ENCODE assay signal across 9 mouse cellular contexts in the genomic region with DNA sequence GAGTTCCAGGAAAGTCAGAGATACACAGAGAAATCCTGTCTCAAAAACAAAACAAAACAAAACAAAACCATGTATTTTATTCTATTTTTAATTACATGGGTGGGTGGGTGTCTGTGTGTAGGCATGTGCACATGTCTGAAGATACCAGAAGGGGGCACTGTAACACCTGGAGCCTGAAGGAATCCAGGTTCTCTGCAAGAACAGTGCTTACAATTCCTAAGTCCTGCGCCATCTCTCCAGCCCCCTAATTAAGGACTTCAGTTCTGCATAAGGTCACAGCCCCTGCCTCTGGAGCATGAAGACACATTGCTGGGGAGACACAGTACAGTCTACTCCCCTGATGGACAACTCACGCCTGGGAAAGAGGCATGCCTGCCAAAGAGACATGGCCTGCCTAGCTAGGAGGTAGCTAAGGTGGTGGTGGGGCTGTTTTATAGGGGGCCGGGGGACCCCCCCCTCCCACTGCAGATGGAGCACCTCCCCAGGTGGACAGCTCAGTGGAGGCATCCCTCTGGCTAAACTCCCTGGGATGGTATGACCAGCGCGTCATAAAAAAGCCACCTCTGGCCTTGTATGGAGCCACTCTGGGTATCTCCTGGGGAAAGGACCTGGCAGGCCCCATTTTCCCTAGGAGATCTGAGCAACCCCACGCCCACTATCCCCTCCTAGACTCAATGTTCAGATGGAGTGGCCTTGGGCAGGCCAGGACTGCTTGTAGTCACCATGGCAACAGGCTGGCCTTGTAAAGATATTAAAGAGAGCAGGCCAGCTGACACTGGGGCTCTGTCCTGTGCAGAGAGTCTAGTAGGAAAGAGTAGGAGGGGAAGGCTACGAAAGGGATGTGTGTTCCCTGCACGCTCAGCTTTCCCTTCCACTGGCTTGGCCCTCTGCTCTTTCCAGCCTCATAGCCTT. TPM values are rescaled to one million over a fixed set of nuclear protein-coding genes. Genes with fewer than 3 reads are reported as not detected.
DNase-seq lines count a peak whose midpoint lies in the region; ATAC-seq and TF ChIP-seq lines count a peak whose summit lies in the region.
"Had no signal": no experiment of that assay in that cellular context is flagged by ENCODE, and none has a peak within 500 bp of the region (broad histone marks: within the 10 kb centered on the region; RNA-seq: fewer than 3 reads in every experiment).

No protein-coding gene starts in this region.

- intact Hi-C loops in heart, postnatal 36 days (cut with DNase I), result loop anchor here (2.0 kb wide), 1 partner anchor 87 kb away; no protein-coding TSS in a partner anchor

- TF ChIP-seq POLR2A in cortical plate, adult 2 months (IDR thresholded peaks at IDR 0.05; ENCODE audit: extremely low read depth, insufficient read depth, low read length), result no peak

- in situ Hi-C loops in ES-E14 (cut with MboI; ENCODE audit: low sequenced_read_pairs in 2 of 2, unreplicated experiment in 2 of 2), result no loop called here

- no peak overlapping the region for H3K4me3 ChIP-seq in heart, embryonic 13.5 days
- H3K4me3 ChIP-seq in ES-E14 (ENCODE audit: insufficient read depth in 1 of 2, low read depth in 1 of 2, low read length in 2 of 2, poor library complexity in 1 of 2, severe bottlenecking in 1 of 2), result no peak overlapping the region
- H3K4me3 ChIP-seq in cortical plate, adult 2 months (ENCODE audit: insufficient read depth, low read length), result no peak overlapping the region
- no peak overlapping the region for H3K4me3 ChIP-seq in hindbrain, embryonic 16.5 days (ENCODE audit: low read length)
- no peak overlapping the region for H3K4me3 ChIP-seq in liver, embryonic 15.5 days (replicated peaks)
- no peak overlapping the region for H3K4me3 ChIP-seq in neural tube, embryonic 14.5 days (ENCODE audit: low read depth, low read length)
- H3K4me3 ChIP-seq: embryonic facial prominence, embryonic 12.5 days had no signal

- peak; percentile 77 for TF ChIP-seq CTCF in cortical plate, adult 2 months (IDR thresholded peaks at IDR 0.05; ENCODE audit: extremely low read depth, insufficient read depth, low read length)

- no peak overlapping the region; the same call in 1 of the 2 replicates for H3K27ac ChIP-seq in heart, embryonic 13.5 days (replicated peaks)
- H3K27ac ChIP-seq in ES-E14 (ENCODE audit: insufficient read depth, low read depth, low read length, poor library complexity, severe bottlenecking), result no peak overlapping the region
- peak overlapping the region; percentile 73; the same call in 1 of the 2 replicates for H3K27ac ChIP-seq in cortical plate, adult 2 months (ENCODE audit: insufficient read depth, low read length)
- peak overlapping the region; percentile 13; the same call in 1 of the 2 replicates for H3K27ac ChIP-seq in hindbrain, embryonic 16.5 days (ENCODE audit: low read depth, low read length)
- peak overlapping the region; percentile 90 for H3K27ac ChIP-seq in liver, embryonic 15.5 days (replicated peaks)
- peak overlapping the region; percentile 34; the same call in 1 of the 2 replicates for H3K27ac ChIP-seq in neural tube, embryonic 14.5 days (ENCODE audit: low read depth, low read length)
- H3K27ac ChIP-seq: embryonic facial prominence, embryonic 12.5 days had no signal

- ATAC-seq in heart, embryonic 13.5 days (ENCODE audit: extremely low read depth, insufficient number of reproducible peaks, low FRiP score, low TSS enrichment), result no peak
- peak; percentile 79 for ATAC-seq in hindbrain, embryonic 16.5 days
- ATAC-seq in liver, embryonic 15.5 days (ENCODE audit: insufficient read depth), result no peak
- ATAC-seq in neural tube, embryonic 14.5 days (ENCODE audit: low read depth), result peak; percentile 79

- WGBS in heart, embryonic 13.5 days, result 70% methylated on average over 8 of the region's 8 CpGs
- WGBS in hindbrain, embryonic 16.5 days, result 60% methylated on average over 8 of the region's 8 CpGs
- 71% methylated on average over 8 of the region's 8 CpGs for WGBS in liver, embryonic 15.5 days (ENCODE audit: insufficient replicate concordance)
- WGBS in neural tube, embryonic 14.5 days, result 65% methylated on average over 8 of the region's 8 CpGs

- peaks cover 10% of the 10 kb centered on the region; the same call in 1 of the 2 replicates for H3K36me3 ChIP-seq in heart, embryonic 13.5 days
- no peaks in the 10 kb centered on the region for H3K36me3 ChIP-seq in ES-E14 (ENCODE audit: control insufficient read depth, insufficient read depth, low read length, poor library complexity, severe bottlenecking)
- no peaks in the 10 kb centered on the region for H3K36me3 ChIP-seq in hindbrain, embryonic 16.5 days (ENCODE audit: control insufficient read depth, insufficient read depth, low read length)
- no peaks in the 10 kb centered on the region for H3K36me3 ChIP-seq in liver, embryonic 15.5 days (replicated peaks)
- peaks cover 6% of the 10 kb centered on the region; the same call in 1 of the 2 replicates for H3K36me3 ChIP-seq in neural tube, embryonic 14.5 days (ENCODE audit: control insufficient read depth, insufficient read depth, low read length)

- H3K9me3 ChIP-seq in heart, embryonic 13.5 days, result no peaks in the 10 kb centered on the region
- H3K9me3 ChIP-seq in ES-E14 (ENCODE audit: control insufficient read depth, insufficient read depth, low read depth, low read length), result no peaks in the 10 kb centered on the region
- no peaks in the 10 kb centered on the region for H3K9me3 ChIP-seq in hindbrain, embryonic 16.5 days (ENCODE audit: control insufficient read depth, low read length)
- no peaks in the 10 kb centered on the region for H3K9me3 ChIP-seq in liver, embryonic 15.5 days (replicated peaks)
- no peaks in the 10 kb centered on the region for H3K9me3 ChIP-seq in neural tube, embryonic 14.5 days (ENCODE audit: control insufficient read depth, low read length)
- H3K9me3 ChIP-seq: embryonic facial prominence, embryonic 12.5 days had no signal

- no peak overlapping the region; the same call in 1 of the 2 replicates for H3K9ac ChIP-seq in heart, embryonic 13.5 days
- H3K9ac ChIP-seq in ES-E14 (ENCODE audit: insufficient read depth, low read depth, low read length, poor library complexity, severe bottlenecking), result no peak overlapping the region
- H3K9ac ChIP-seq in hindbrain, embryonic 16.5 days (ENCODE audit: low read depth, low read length), result no peak overlapping the region
- H3K9ac ChIP-seq in liver, embryonic 15.5 days, result no peak overlapping the region
- no peak overlapping the region for H3K9ac ChIP-seq in neural tube, embryonic 14.5 days (replicated peaks; ENCODE audit: low read depth, low read length)
- H3K9ac ChIP-seq: embryonic facial prominence, embryonic 12.5 days had no signal

- no peaks in the 10 kb centered on the region; the same call in 1 of the 2 replicates for H3K27me3 ChIP-seq in heart, embryonic 13.5 days (replicated peaks)
- H3K27me3 ChIP-seq in hindbrain, embryonic 16.5 days (replicated peaks; ENCODE audit: control insufficient read depth, insufficient read depth, low read length), result no peaks in the 10 kb centered on the region
- no peaks in the 10 kb centered on the region for H3K27me3 ChIP-seq in liver, embryonic 15.5 days
- H3K27me3 ChIP-seq in neural tube, embryonic 14.5 days (ENCODE audit: control insufficient read depth, insufficient read depth, low read length), result no peaks in the 10 kb centered on the region
- H3K27me3 ChIP-seq: embryonic facial prominence, embryonic 12.5 days had no signal

- peaks cover 52% of the 10 kb centered on the region for H3K4me1 ChIP-seq in heart, embryonic 13.5 days
- no peaks in the 10 kb centered on the region; a peak in 1 of 4 replicates for H3K4me1 ChIP-seq in ES-E14 (ENCODE audit: control insufficient read depth in 2 of 2, insufficient read depth in 2 of 2, low read length in 2 of 2, poor library complexity in 1 of 2)
- H3K4me1 ChIP-seq in cortical plate, adult 2 months (ENCODE audit: control insufficient read depth, insufficient read depth, low read length), result peaks cover 16% of the 10 kb centered on the region
- H3K4me1 ChIP-seq in hindbrain, embryonic 16.5 days (ENCODE audit: control insufficient read depth, insufficient read depth, low read depth, low read length), result peaks cover 20% of the 10 kb centered on the region
- H3K4me1 ChIP-seq in liver, embryonic 15.5 days (replicated peaks), result peaks cover 89% of the 10 kb centered on the region
- H3K4me1 ChIP-seq in neural tube, embryonic 14.5 days (ENCODE audit: control insufficient read depth, insufficient read depth, low read length), result peaks cover 8% of the 10 kb centered on the region; the same call in 1 of the 2 replicates

- 0 out of 2 replicates have a peak overlapping the region, but pooled peaks have one; percentile 11 for H3K4me2 ChIP-seq in heart, embryonic 13.5 days
- H3K4me2 ChIP-seq in hindbrain, embryonic 16.5 days (ENCODE audit: low read length), result no peak overlapping the region
- H3K4me2 ChIP-seq in liver, embryonic 15.5 days, result no peak overlapping the region
- no peak overlapping the region for H3K4me2 ChIP-seq in neural tube, embryonic 14.5 days (ENCODE audit: low read depth, low read length)
- H3K4me2 ChIP-seq: embryonic facial prominence, embryonic 12.5 days had no signal

- no peak for DNase-seq in heart, postnatal 36 days
- peak; percentile 54 for DNase-seq in ES-E14 (ENCODE audit: low read depth, low spot score)
- no peak for DNase-seq in layer of hippocampus, postnatal 25 days (ENCODE audit: extremely low spot score in 1 of 2, low spot score in 1 of 2)

TF ChIP-seq in ES-E14, 5 proteins besides CTCF, POLR2A, EP300 and RAD21 (continues in another document):
- TF ChIP-seq ZC3H11A (IDR thresholded peaks at IDR 0.05; ENCODE audit: borderline replicate concordance, low read depth, low read length) (0 out of 2 replicates have a peak, but pooled peaks have one; percentile 14), ZNF384 (IDR thresholded peaks at IDR 0.05; ENCODE audit: low read depth, low read length) (no peak)

RNA-seq across cellular contexts. Expression of a gene that starts 23.6 kb away (rescaled TPM):
- 9.7 and 12.4 TPM in 2 replicates for polyA plus RNA-seq in heart, embryonic 13.5 days (2015; fragmentation: Nextera tagmentation; extraction: Ambion mirVana)
- 1 to 10 TPM; 8.2 to 9.8 TPM for total RNA-seq in heart, postnatal 36 days (2021)
- total RNA-seq in ES-E14 (2012; rRNA removed), result 3.3 and 4.9 TPM in 2 replicates
- polyA plus RNA-seq in cortical plate, adult 2 months (2012; rRNA removed), result 113 and 115 TPM in 2 replicates
- polyA plus RNA-seq in hindbrain, embryonic 16.5 days (2015; fragmentation: Nextera tagmentation; extraction: Ambion mirVana), result 45.9 and 55.1 TPM in 2 replicates
- polyA plus RNA-seq in liver, embryonic 15.5 days (2015; fragmentation: Nextera tagmentation; extraction: Ambion mirVana), result 4.2 and 4.3 TPM in 2 replicates
- polyA plus RNA-seq in neural tube, embryonic 14.5 days (2014; fragmentation: Nextera tagmentation; extraction: Ambion mirVana), result 48.2 and 55.9 TPM in 2 replicates
- 100 to 1,000 TPM; 166 to 172 TPM for total RNA-seq in layer of hippocampus, postnatal 25 days (2021)

RNA-seq across cellular contexts. Expression of a gene that starts 42.4 kb away (rescaled TPM):
- 3.5 TPM in 2 replicates for polyA plus RNA-seq in heart, embryonic 13.5 days (2015; fragmentation: Nextera tagmentation; extraction: Ambion mirVana)
- 1 to 10 TPM; 4.3 to 5.6 TPM for total RNA-seq in heart, postnatal 36 days (2021)
- total RNA-seq in ES-E14 (2012; rRNA removed), result 1.2 and 1.4 TPM in 2 replicates
- polyA plus RNA-seq in cortical plate, adult 2 months (2012; rRNA removed), result 0.19 and 0.36 TPM in 2 replicates
- polyA plus RNA-seq in hindbrain, embryonic 16.5 days (2015; fragmentation: Nextera tagmentation; extraction: Ambion mirVana), result 0.58 and 2.8 TPM in 2 replicates
- polyA plus RNA-seq in liver, embryonic 15.5 days (2015; fragmentation: Nextera tagmentation; extraction: Ambion mirVana), result 1.3 and 2.1 TPM in 2 replicates
- 0.20 and 0.41 TPM in 2 replicates for polyA plus RNA-seq in neural tube, embryonic 14.5 days (2014; fragmentation: Nextera tagmentation; extraction: Ambion mirVana)
- total RNA-seq in layer of hippocampus, postnatal 25 days (2021), result under 1 TPM; 0.32 to 0.47 TPM

Comparison
In these comparisons a context has a peak if more than half of its experiments do, and no peak if none do; other contexts are left out.
1. ATAC-seq: peak in hindbrain, embryonic 16.5 days (single experiment) and neural tube, embryonic 14.5 days (single experiment); none in heart, embryonic 13.5 days (single experiment) and liver, embryonic 15.5 days (single experiment).
2. H3K27ac ChIP-seq: peak in cortical plate, adult 2 months (single experiment), hindbrain, embryonic 16.5 days (single experiment), liver, embryonic 15.5 days (single experiment) and neural tube, embryonic 14.5 days (single experiment); none in heart, embryonic 13.5 days (single experiment) and ES-E14 (single experiment).